Mouse (Mus musculus) G1E (cell line): ENCODE data around the gene Hoxb2. TPM values are rescaled to one million over a fixed set of nuclear protein-coding genes. Genes with fewer than 3 reads are reported as not detected.

Source experiments
- ATAC-seq: 2 replicates; pipeline ENCODE4 v1.8.0; 2016; ENCODE audit warnings: mild to moderate bottlenecking; ENCODE audit not compliant: insufficient number of reproducible peaks, poor library complexity, low FRiP score, severe bottlenecking; ENCODE audit errors: extremely low read depth
- DNase-seq: peaks from one replicate; pipeline ENCODE4 v3.0.0; 2012; ENCODE audit warnings: low spot score
- H3K27me3 ChIP-seq: 2 replicates; pipeline ENCODE4 v1.6.1; 2012; ENCODE audit warnings: mild to moderate bottlenecking, low read length, inconsistent platforms; ENCODE audit not compliant: insufficient read depth
- H3K36me3 ChIP-seq: replicated peaks from 2 replicates; pipeline ENCODE3; 2012; ENCODE audit warnings: mild to moderate bottlenecking, inconsistent platforms
- H3K4me1 ChIP-seq: 2 replicates; pipeline ENCODE4 v1.6.1; 2012; ENCODE audit warnings: low read depth, low read length, inconsistent platforms, mixed read lengths; ENCODE audit not compliant: insufficient read depth
- H3K4me3 ChIP-seq: 2 replicates; pipeline ENCODE4 v1.5.1; 2012; ENCODE audit warnings: low read depth, mild to moderate bottlenecking, inconsistent platforms, low read length, moderate library complexity, mixed read lengths
- H3K9me3 ChIP-seq: replicated peaks from 2 replicates; pipeline ENCODE4 v1.6.1; 2012; ENCODE audit warnings: inconsistent platforms
- CTCF ChIP-seq: IDR thresholded peaks from 2 replicates; pipeline ENCODE4 v1.5.1; 2012; ENCODE audit warnings: low read depth, low read length, inconsistent platforms, mixed read lengths
- GATA1 ChIP-seq: IDR thresholded peaks from 2 replicates; pipeline ENCODE4 v1.6.1; 2012; ENCODE audit warnings: borderline replicate concordance, low read length, inconsistent platforms, mixed read lengths
- GATA2 ChIP-seq: IDR thresholded peaks from 2 replicates; pipeline ENCODE4 v1.6.1; 2012; ENCODE audit warnings: low read depth, low read length, inconsistent platforms, borderline replicate concordance
- POLR2AphosphoS5 ChIP-seq: IDR thresholded peaks from 2 replicates; pipeline ENCODE4 v1.6.1; 2012; ENCODE audit warnings: low read depth, low read length, inconsistent platforms; ENCODE audit not compliant: insufficient replicate concordance
- TAL1 ChIP-seq: conservative IDR thresholded peaks from 2 replicates; pipeline ENCODE4 v1.6.1; 2012; ENCODE audit warnings: low read depth, low read length, inconsistent platforms, mixed read lengths
- polyA plus RNA-seq: library from polyadenylated mRNA; stranded (reverse); fragments of >175 nt; gene quantifications from 2 replicates; pipeline ENCODE4 v1.2.3, GENCODE M21; 2012
- total RNA-seq, 2 experiments: library from RNA; stranded (forward) in 1 of 2; stranded (reverse) in 1 of 2; fragments of 200-1000 nt in 1 of 2; fragments of >200 nt in 1 of 2; fragmentation: Nextera tagmentation in 1 of 2; gene quantifications; 2 replicates each; pipeline ENCODE4 v1.2.3; 2014 to 2017

Gene Hoxb2
- total and polyA plus RNA-seq, 3 experiments: 0.11 TPM; not detected in 2

GRCm38 (mm10) chr11:96344061-96344877 is 6.1 kb upstream of the Hoxb2 start:
- Histone ChIP-seq H3K36me3 (no peaks in the 10 kb centered on the region), H3K9me3 (no peaks in the 10 kb centered on the region), H3K4me1 (no peaks in the 10 kb centered on the region), H3K4me3 (no peak overlapping the region), H3K27me3 (peaks cover 39% of the 10 kb centered on the region)
- no peak for TF ChIP-seq POLR2AphosphoS5
- TF ChIP-seq GATA1: no peak
- no peak for TF ChIP-seq CTCF
- no peak for TF ChIP-seq TAL1
- TF ChIP-seq GATA2: no peak
- DNase-seq (no peak), ATAC-seq (no peak)

DNA sequence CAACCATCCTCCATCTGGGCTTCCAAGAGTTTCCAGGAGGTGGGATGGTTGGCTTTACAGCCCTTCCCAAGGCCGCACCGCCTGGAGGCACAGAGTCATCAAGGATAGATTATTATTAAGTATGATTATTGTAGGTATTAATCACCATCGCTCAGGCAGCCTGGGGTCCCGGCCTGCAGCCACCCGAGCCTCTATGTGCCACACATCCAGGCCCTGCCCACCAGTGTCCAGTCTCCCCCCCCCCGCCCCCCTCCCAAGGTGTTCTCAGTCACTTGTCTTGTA is 5.5 kb upstream of the Hoxb2 start:
- Histone ChIP-seq H3K4me3 (no peak overlapping the region), H3K4me1 (no peaks in the 10 kb centered on the region), H3K27me3 (peaks cover 42% of the 10 kb centered on the region), H3K9me3 (no peaks in the 10 kb centered on the region), H3K36me3 (no peaks in the 10 kb centered on the region)
- ATAC-seq (no peak), DNase-seq (no peak)
- TF ChIP-seq GATA1: no peak
- no peak for TF ChIP-seq CTCF
- no peak for TF ChIP-seq TAL1
- TF ChIP-seq GATA2: no peak
- TF ChIP-seq POLR2AphosphoS5: no peak

GRCm38 (mm10) chr11:96345220-96345892 is 5.0 kb upstream of the Hoxb2 start:
- no peak for ATAC-seq
- no peaks in the 10 kb centered on the region for H3K4me1 ChIP-seq
- no peak for DNase-seq
- TF ChIP-seq TAL1 (no peak), GATA2 (no peak), GATA1 (no peak), CTCF (no peak), POLR2AphosphoS5 (no peak)
- H3K36me3 ChIP-seq: no peaks in the 10 kb centered on the region
- peaks cover 44% of the 10 kb centered on the region for H3K27me3 ChIP-seq
- no peak overlapping the region for H3K4me3 ChIP-seq
- no peaks in the 10 kb centered on the region for H3K9me3 ChIP-seq

DNA sequence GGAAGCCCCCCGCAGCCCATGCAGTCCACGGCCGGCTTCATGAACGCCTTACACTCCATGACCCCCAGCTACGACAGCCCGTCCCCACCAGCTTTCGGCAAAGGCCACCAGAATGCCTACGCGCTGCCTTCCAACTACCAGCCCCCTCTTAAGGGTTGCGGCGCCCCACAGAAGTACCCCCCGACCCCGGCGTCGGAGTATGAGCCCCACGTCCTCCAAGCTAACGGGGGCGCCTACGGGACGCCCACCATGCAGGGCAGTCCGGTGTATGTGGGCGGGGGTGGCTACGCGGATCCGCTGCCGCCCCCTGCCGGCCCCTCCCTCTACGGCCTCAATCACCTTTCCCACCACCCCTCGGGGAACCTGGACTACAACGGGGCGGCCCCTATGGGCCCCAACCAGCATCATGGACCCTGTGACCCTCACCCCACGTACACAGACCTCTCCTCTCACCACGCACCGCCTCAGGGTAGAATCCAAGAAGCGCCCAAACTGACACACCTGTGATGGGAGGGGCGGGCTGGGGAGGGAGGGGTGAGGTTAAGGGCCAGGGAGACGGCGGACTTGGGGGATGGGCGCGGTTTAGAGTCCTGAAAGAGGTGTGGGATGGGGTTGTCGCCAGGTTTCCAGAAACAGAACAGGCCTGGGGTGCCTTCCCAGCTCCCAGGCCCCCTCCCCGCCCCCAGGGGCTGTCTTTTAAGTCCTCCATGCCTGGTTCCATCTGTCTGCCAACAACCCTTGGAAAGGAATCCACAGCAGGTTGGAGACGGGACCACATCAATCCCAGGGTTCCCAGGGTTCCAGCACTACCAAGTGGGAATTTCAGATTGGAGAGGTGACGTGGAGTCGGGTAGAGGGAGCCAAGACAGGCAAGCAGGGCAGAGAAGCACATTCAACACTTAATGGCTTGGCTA is 4.2 kb upstream of the Hoxb2 start:
- H3K27me3 ChIP-seq: peaks cover 46% of the 10 kb centered on the region
- DNase-seq (no peak), ATAC-seq (no peak)
- no peak overlapping the region for H3K4me3 ChIP-seq
- H3K36me3 ChIP-seq: no peaks in the 10 kb centered on the region
- no peaks in the 10 kb centered on the region for H3K9me3 ChIP-seq
- TF ChIP-seq CTCF (no peak), TAL1 (no peak), POLR2AphosphoS5 (no peak), GATA1 (no peak), GATA2 (no peak)
- no peaks in the 10 kb centered on the region for H3K4me1 ChIP-seq

GRCm38 (mm10) chr11:96346916-96347520 is 3.3 kb upstream of the Hoxb2 start:
- no peaks in the 10 kb centered on the region for H3K9me3 ChIP-seq
- no peak for DNase-seq
- no peak overlapping the region for H3K4me3 ChIP-seq
- TF ChIP-seq POLR2AphosphoS5 (no peak), CTCF (no peak), GATA1 (no peak), TAL1 (no peak), GATA2 (no peak)
- no peak for ATAC-seq
- H3K4me1 ChIP-seq: no peaks in the 10 kb centered on the region
- H3K27me3 ChIP-seq: peaks cover 46% of the 10 kb centered on the region
- no peaks in the 10 kb centered on the region for H3K36me3 ChIP-seq

DNA sequence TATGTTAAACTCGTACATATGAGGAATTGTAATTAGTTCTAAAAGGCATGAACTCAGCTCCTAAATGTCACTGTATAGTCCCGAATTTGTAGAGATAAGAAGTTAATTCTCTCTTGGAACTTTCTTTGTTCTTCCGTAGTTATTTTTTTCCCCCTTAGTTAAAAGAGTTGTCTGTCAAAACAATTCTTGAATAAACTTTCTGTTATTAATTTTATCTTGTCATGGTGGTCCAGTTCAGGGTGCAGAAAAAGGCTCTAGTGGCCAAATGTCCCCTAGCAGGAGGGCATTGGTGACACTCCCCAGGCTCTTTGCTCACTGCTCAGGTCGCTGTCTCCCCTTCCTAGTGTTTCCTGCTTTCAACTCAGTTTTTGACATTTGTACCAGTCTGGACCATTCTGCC is 2.6 kb upstream of the Hoxb2 start:
- Histone ChIP-seq H3K36me3 (no peaks in the 10 kb centered on the region), H3K27me3 (peaks cover 51% of the 10 kb centered on the region), H3K9me3 (no peaks in the 10 kb centered on the region), H3K4me1 (no peaks in the 10 kb centered on the region), H3K4me3 (no peak overlapping the region)
- TF ChIP-seq CTCF (no peak), POLR2AphosphoS5 (no peak), GATA1 (no peak), GATA2 (no peak), TAL1 (no peak)
- DNase-seq (no peak), ATAC-seq (no peak)
